Mouse (Mus musculus) embryonic facial prominence, embryonic 14.5 days (tissue): Measurements from ENCODE around the gene Rhbdl3. TPM values are rescaled to one million over a fixed set of nuclear protein-coding genes. Genes with fewer than 3 reads are reported as not detected.

Source experiments
- ATAC-seq: fragments of 200-750 bp; cut with Nextera tagmentation; 2 replicates; pipeline ENCODE4 v1.8.0; 2017; ENCODE audit warnings: low read depth, moderate number of reproducible peaks, moderate TSS enrichment
- DNase-seq: peaks from one replicate; pipeline ENCODE4 v3.0.0-alpha.2; 2015; ENCODE audit warnings: low spot score
- H3K27ac ChIP-seq: fragments of 300-500 bp; sonication (generic); replicated peaks from 2 replicates; pipeline ENCODE4 v1.5.1; 2014; ENCODE audit warnings: low read depth, mild to moderate bottlenecking, low read length, moderate library complexity
- H3K27me3 ChIP-seq: fragments of 300-500 bp; sonication (generic); replicated peaks from 2 replicates; pipeline ENCODE4 v1.6.1; 2014; ENCODE audit warnings: low read length; ENCODE audit not compliant: control insufficient read depth, insufficient read depth
- H3K36me3 ChIP-seq: fragments of 300-500 bp; sonication (generic); 2 replicates; pipeline ENCODE4 v1.6.1; 2014; ENCODE audit warnings: low read length, mixed read lengths; ENCODE audit not compliant: control insufficient read depth, insufficient read depth
- H3K4me1 ChIP-seq: fragments of 300-500 bp; sonication (generic); 2 replicates; pipeline ENCODE4 v1.6.1; 2014; ENCODE audit warnings: antibody characterized with exemption, low read length; ENCODE audit not compliant: control insufficient read depth, insufficient read depth
- H3K4me2 ChIP-seq: fragments of 300-500 bp; sonication (generic); 2 replicates; pipeline ENCODE4 v1.6.1; 2014; ENCODE audit warnings: low read depth, mild to moderate bottlenecking, low read length, moderate library complexity, mixed read lengths
- H3K4me3 ChIP-seq: fragments of 300-500 bp; sonication (generic); 2 replicates; pipeline ENCODE4 v1.5.1; 2014; ENCODE audit warnings: low read depth, mild to moderate bottlenecking, low read length
- H3K9ac ChIP-seq: fragments of 300-500 bp; sonication (generic); 2 replicates; pipeline ENCODE4 v1.6.1; 2014; ENCODE audit warnings: low read depth, mild to moderate bottlenecking, low read length, moderate library complexity, mixed read lengths
- H3K9me3 ChIP-seq: fragments of 300-500 bp; sonication (generic); 2 replicates; pipeline ENCODE4 v1.6.1; 2016; ENCODE audit warnings: low read length; ENCODE audit not compliant: control insufficient read depth
- WGBS: fragments of 180-500 bp; shearing (Covaris S2); extraction: QIAGEN DNeasy Blood & Tissue Kit; methylation state at CpG from one replicate; pipeline ENCODE4 v1.1.7; 2014; 5-methylcytosine and 5-hydroxymethylcytosine counted together
- polyA plus RNA-seq: library from polyadenylated mRNA; unstranded; fragments of >200 nt; fragmentation: Nextera tagmentation; extraction: Ambion mirVana; gene quantifications from 2 replicates; pipeline ENCODE4 v1.2.1, GENCODE M21; 2014

Rhbdl3 gene
- polyA plus RNA-seq = 4.1 and 5.0 TPM in 2 replicates

- peaks cover 50% of the 10 kb centered on the region for H3K27me3 ChIP-seq
- no peaks in the 10 kb centered on the region for H3K9me3 ChIP-seq
- H3K4me2 ChIP-seq = peak within 1 kb of the TSS; percentile 99
- H3K27ac ChIP-seq = 0 out of 2 replicates have a peak within 1 kb of the TSS, but pooled peaks have one; percentile 44
- peak within 1 kb of the TSS; percentile 71 for H3K9ac ChIP-seq
- peak; percentile 51 for ATAC-seq
- peaks cover 22% of the 10 kb centered on the region for H3K4me1 ChIP-seq
- H3K4me3 ChIP-seq = peak within 1 kb of the TSS; percentile 72
- peak; percentile 60 for DNase-seq
- 0% methylated on average over 17 of the region's 81 CpGs for WGBS
- no peaks in the 10 kb centered on the region for H3K36me3 ChIP-seq
These were observed at the start of gene Rhbdl3 for GRCm38 (mm10) chr11:80300551-80301315. Gene Rhbdl3, plus strand, starts transcription at chr11:80300912.

- Histone ChIP-seq H3K4me2 (no peak overlapping the region), H3K9me3 (no peaks in the 10 kb centered on the region), H3K9ac (no peak overlapping the region), H3K4me1 (no peaks in the 10 kb centered on the region), H3K4me3 (no peak overlapping the region), H3K27me3 (no peaks in the 10 kb centered on the region), H3K27ac (no peak overlapping the region), H3K36me3 (peaks cover 60% of the 10 kb centered on the region)
- no peak for DNase-seq
- whole genome bisulfite sequencing = 92% methylated on average over 8 of the region's 8 CpGs
- no peak for ATAC-seq
These were observed 36.6 kb upstream of the Rhbdl3 start for GRCm38 (mm10) chr11:80264137-80264536.

GRCm38 (mm10) chr11:80271096-80271495 is 29.6 kb upstream of the Rhbdl3 start:
- H3K27ac ChIP-seq = no peak overlapping the region
- peaks cover 10% of the 10 kb centered on the region; the same call in 1 of the 2 replicates for H3K9me3 ChIP-seq
- ATAC-seq (no peak), DNase-seq (no peak)
- WGBS = 78% methylated on average over 5 of the region's 5 CpGs
- no peaks in the 10 kb centered on the region for H3K27me3 ChIP-seq
- no peak overlapping the region for H3K4me2 ChIP-seq
- H3K36me3 ChIP-seq = peaks cover 19% of the 10 kb centered on the region
- no peaks in the 10 kb centered on the region for H3K4me1 ChIP-seq
- no peak overlapping the region for H3K9ac ChIP-seq
- H3K4me3 ChIP-seq = no peak overlapping the region

- Histone ChIP-seq H3K4me2 (no peak overlapping the region), H3K4me1 (no peaks in the 10 kb centered on the region), H3K9me3 (peaks cover 10% of the 10 kb centered on the region; the same call in 1 of the 2 replicates), H3K36me3 (no peaks in the 10 kb centered on the region), H3K27ac (no peak overlapping the region), H3K4me3 (no peak overlapping the region), H3K9ac (no peak overlapping the region), H3K27me3 (no peaks in the 10 kb centered on the region)
- ATAC-seq = no peak
- no peak for DNase-seq
- 54% methylated on average over 3 of the region's 3 CpGs for WGBS
These were observed 25.7 kb upstream of the Rhbdl3 start for GRCm38 (mm10) chr11:80275011-80275410.

- WGBS = 60% methylated on average over 2 of the region's 2 CpGs
- DNase-seq = no peak
- no peaks in the 10 kb centered on the region for H3K36me3 ChIP-seq
- no peak overlapping the region for H3K4me2 ChIP-seq
- ATAC-seq = no peak
- H3K27ac ChIP-seq = no peak overlapping the region
- H3K9me3 ChIP-seq = peaks cover 10% of the 10 kb centered on the region; the same call in 1 of the 2 replicates
- no peaks in the 10 kb centered on the region for H3K27me3 ChIP-seq
- H3K4me3 ChIP-seq = no peak overlapping the region
- no peaks in the 10 kb centered on the region for H3K4me1 ChIP-seq
- no peak overlapping the region for H3K9ac ChIP-seq
These were observed 22.7 kb upstream of the Rhbdl3 start for GRCm38 (mm10) chr11:80278054-80278453.

- Histone ChIP-seq H3K9me3 (no peaks in the 10 kb centered on the region), H3K4me2 (no peak overlapping the region), H3K27me3 (no peaks in the 10 kb centered on the region), H3K4me3 (no peak overlapping the region), H3K27ac (no peak overlapping the region), H3K9ac (no peak overlapping the region), H3K36me3 (no peaks in the 10 kb centered on the region), H3K4me1 (no peaks in the 10 kb centered on the region)
- no peak for ATAC-seq
- 68% methylated on average over 3 of the region's 3 CpGs for WGBS
- no peak for DNase-seq
These were observed 16.9 kb upstream of the Rhbdl3 start for GRCm38 (mm10) chr11:80283786-80284185.

- Histone ChIP-seq H3K9me3 (no peaks in the 10 kb centered on the region), H3K4me1 (no peaks in the 10 kb centered on the region), H3K4me2 (no peak overlapping the region), H3K4me3 (no peak overlapping the region), H3K27ac (no peak overlapping the region), H3K36me3 (no peaks in the 10 kb centered on the region), H3K9ac (no peak overlapping the region), H3K27me3 (no peaks in the 10 kb centered on the region)
- DNase-seq (no peak), ATAC-seq (0 out of 2 replicates have a peak, but pooled peaks have one; percentile 30)
- 27% methylated on average over 6 of the region's 6 CpGs for WGBS
These were observed 16.1 kb upstream of the Rhbdl3 start for GRCm38 (mm10) chr11:80284641-80285040.

GRCm38 (mm10) chr11:80287150-80287549 is 13.6 kb upstream of the Rhbdl3 start:
- H3K9ac ChIP-seq = no peak overlapping the region
- H3K9me3 ChIP-seq = 0 out of 2 replicates have a peak, but pooled peaks cover 5% of the 10 kb centered on the region
- no peak overlapping the region for H3K4me3 ChIP-seq
- H3K4me2 ChIP-seq = no peak overlapping the region
- peaks cover 8% of the 10 kb centered on the region for H3K4me1 ChIP-seq
- H3K27me3 ChIP-seq = no peaks in the 10 kb centered on the region
- WGBS = 17% methylated on average over 5 of the region's 5 CpGs
- ATAC-seq (no peak), DNase-seq (peak; percentile 70)
- H3K27ac ChIP-seq = no peak overlapping the region
- H3K36me3 ChIP-seq = no peaks in the 10 kb centered on the region
